Mouse (Mus musculus): ENCODE results near the gene Nfkbil1.
A peak's percentile ranks its signal among the peaks of the same experiment; 100 is the strongest.

Nfkbil1 gene

DNA sequence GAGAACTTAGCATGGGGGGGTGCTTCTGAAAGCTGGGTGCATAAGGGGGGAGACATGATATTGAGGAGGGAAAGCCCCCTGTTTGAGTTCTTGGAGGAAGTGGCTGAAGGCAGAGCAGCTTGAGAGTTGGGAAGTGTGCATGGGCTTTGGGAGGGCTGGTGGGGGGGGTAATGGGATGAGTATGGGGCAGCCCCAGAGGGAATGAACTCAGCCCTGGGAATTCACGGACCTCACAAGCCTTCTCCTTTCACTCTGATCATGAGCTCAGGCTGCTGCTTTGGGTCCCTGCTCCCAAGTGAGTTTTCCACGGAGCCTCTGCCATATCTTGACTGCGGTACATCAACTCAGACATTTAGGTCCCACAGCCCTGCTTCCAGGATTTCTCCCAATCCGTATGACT lies 33.1 kb downstream of the Nfkbil1 start:
- DNase-seq (ENCODE audit: low spot score): no peak

DNA sequence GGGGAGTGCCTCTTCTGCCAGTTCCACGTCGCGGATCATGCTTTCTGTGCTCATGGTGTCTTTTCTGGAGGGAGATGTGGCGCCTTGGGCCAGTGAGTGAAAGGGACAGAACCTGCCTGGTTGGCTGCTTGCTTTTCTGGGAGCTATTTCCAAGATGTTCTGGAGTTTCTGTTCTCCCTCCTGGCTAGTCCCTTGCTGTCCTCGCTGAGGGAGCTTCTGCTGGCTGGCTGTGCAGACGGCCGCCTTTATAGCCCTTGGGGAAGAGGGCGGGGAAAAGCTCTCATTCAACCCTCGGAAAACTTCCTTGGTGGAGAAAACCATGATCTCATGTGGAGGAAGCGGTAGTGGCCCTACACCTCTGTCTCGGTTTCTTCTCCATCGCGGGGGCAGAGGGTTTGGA lies 33.8 kb downstream of the Nfkbil1 start, which contains the start of gene Tnf:
Gene Tnf (minus strand): TSS at position 221 of the 400 bp plus-strand sequence.
- DNase-seq (ENCODE audit: low spot score): peak; percentile 67

DNA sequence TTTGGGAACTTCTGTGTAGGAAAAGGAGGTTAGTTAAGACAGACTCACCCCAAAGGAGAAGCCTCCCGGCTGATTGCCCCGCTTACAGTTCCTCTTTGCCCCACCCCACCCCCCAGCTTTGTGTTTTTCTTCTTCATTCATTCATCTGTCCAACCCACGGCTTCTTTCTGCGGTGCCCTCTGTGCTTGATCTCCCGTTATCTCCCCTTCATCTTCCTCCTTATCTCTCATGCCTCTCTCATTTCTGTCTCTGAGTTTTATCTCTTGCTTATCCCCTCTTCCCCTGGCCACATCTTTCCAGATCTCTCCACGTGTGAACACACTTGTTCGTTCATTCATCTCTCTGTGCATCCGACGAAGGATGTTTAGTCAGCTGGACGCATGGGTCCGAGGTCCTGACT lies 34.5 kb downstream of the Nfkbil1 start:
- no peak for DNase-seq (ENCODE audit: low spot score)

DNA sequence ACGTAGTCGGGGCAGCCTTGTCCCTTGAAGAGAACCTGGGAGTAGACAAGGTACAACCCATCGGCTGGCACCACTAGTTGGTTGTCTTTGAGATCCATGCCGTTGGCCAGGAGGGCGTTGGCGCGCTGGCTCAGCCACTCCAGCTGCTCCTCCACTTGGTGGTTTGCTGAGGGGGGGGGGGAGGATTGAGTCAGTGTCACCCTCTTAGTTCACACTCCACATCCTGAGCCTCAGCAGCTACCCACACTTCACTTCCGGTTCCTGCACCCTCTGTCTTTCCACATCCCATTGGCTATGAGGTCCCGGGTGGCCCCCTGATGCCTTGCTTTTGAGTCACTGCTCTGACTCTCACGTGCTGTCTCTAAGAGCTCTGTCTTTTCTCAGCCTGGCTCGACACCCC lies 35.2 kb downstream of the Nfkbil1 start:
- peak; percentile 35 for DNase-seq (ENCODE audit: low spot score)

DNA sequence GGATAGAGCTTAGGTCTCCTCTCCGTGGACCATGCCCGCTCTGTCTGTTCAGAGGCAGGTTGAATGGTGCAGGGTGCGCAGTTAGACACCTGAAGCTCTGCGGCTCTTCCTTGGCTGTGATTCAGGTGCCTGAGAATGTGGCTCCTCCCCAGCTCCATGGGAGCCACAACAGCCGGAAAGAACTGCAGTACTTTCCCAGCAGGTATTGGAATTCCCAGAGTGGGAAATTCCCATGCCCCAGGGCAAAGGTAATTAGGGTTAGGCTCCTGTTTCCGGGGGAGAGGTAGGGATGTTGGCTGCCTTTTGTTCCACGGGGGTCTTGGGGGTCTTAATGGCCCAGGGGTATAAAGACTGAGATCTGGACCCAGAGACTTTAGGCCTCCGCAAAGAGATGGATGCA lies 36.6 kb downstream of the Nfkbil1 start:
- DNase-seq (ENCODE audit: low spot score): peak; percentile 39

DNA sequence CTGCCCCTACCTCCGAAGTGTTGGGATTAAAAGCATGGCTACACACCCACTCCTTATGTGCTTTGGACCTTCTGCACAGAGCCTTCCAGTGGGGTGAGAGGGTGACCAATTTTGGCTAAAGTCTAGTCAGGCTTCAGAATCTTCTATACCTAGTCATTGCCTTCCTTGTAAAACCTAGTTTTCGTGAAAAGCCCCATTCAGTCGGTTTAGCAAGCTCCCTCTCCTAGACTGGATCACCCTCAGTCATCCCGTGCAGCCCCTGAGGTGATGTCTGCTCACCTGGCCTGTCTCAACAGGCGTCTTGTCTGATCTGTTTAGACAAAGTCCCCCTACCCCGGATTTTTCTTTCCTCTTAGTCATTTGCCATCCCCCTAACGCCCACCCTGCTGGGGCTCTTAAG lies 37.6 kb downstream of the Nfkbil1 start:
- DNase-seq (ENCODE audit: low spot score): no peak

DNA sequence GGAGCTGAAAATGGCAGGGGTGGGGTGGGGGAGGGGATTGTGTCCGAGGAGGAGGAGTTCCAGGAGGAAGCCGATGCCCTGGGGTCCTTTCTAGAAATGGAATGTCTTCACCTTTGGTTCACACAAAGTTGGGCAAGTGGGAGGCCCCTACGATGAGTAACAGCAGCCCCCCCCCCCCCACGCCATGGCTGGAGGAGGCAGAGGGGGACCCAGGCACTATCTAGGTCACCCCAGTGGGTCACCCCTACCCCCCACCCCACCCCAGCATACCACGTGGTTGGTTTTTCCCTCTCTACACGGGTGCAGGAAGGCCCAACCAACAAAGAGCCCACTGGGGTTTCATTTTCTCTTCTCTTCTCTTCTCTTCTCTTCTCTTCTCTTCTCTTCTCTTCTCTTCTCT lies 38.5 kb downstream of the Nfkbil1 start:
- DNase-seq (ENCODE audit: low spot score): no peak

DNA sequence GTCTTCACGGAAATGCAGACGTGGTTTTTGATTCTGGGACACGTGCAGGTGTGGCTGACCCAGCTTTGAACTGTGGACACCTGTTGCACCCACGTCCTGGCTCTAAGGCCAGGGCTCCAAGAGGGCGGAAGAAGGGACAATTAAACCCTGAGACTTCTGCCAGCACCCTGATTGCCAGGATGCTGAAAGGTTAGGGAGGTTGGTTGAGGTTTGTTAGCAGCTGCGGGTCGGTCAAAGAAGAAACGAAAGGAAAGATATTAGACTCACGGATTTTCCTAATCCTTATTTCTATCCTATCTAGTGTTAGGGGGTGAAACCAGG lies 39.3 kb downstream of the Nfkbil1 start:
- no peak for DNase-seq (ENCODE audit: low spot score)

DNA sequence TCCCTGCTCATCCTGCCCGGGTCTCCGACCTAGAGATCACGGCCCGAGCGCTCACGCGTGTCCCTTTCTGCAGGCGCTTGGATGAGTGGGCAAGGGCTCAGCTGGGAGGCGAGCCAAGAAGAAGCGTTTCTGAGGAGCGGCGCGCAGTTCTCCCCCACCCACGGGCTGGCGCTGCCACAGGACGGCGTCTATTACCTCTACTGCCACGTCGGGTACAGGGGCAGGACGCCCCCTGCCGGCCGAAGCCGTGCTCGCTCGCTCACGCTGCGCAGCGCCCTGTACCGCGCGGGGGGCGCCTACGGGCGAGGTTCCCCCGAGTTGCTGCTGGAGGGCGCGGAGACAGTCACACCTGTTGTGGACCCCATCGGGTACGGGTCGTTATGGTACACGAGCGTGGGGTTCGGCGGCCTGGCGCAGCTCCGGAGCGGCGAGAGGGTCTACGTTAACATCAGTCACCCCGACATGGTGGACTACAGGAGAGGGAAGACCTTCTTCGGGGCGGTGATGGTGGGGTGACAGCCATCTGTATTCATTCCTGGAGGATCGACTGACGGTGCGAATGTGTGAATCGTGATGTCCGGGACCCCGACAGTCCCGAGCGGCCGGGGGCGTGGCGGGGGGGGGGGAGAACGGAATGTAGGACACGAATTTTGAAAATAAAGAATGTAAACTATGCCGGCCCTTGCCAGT lies 39.8 kb downstream of the Nfkbil1 start:
- DNase-seq (ENCODE audit: low spot score): peak; percentile 93

DNA sequence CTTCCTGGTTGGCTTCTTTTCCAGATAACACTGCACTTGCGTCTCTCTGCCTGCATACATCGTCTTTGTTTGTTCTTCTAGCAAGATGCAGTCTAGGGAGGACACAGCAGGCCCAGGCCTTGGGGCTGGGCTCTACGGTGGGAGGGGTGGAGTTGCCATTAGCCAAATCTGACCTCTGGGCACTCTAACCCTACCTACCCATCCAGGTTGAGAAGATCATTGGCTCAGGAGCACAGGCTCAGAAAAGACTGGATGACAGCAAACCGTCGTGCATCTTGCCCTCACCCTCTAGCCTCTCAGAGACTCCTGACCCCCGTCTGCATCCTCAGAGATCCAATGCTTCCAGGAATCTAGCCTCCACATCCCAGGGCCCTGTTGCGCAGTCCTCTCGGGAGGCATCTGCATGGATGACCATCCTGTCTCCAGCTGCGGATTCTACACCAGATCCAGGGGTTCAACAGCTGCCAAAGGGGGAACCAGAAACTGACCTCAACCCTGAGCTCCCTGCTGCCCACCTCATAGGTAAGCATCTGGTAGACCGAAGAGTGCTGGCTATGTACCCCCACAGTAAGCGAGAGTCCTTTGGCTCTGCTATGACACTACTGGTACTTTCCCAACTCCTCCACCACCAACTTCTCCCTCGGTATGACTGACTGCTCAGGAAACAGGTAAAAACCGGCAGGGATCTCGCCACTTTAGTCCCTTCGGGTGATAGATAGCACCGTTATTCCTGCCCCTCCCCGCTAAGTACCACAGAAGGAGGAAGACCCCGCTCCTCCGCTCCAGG lies 40.6 kb downstream of the Nfkbil1 start:
- no peak for DNase-seq (ENCODE audit: low spot score)

DNA sequence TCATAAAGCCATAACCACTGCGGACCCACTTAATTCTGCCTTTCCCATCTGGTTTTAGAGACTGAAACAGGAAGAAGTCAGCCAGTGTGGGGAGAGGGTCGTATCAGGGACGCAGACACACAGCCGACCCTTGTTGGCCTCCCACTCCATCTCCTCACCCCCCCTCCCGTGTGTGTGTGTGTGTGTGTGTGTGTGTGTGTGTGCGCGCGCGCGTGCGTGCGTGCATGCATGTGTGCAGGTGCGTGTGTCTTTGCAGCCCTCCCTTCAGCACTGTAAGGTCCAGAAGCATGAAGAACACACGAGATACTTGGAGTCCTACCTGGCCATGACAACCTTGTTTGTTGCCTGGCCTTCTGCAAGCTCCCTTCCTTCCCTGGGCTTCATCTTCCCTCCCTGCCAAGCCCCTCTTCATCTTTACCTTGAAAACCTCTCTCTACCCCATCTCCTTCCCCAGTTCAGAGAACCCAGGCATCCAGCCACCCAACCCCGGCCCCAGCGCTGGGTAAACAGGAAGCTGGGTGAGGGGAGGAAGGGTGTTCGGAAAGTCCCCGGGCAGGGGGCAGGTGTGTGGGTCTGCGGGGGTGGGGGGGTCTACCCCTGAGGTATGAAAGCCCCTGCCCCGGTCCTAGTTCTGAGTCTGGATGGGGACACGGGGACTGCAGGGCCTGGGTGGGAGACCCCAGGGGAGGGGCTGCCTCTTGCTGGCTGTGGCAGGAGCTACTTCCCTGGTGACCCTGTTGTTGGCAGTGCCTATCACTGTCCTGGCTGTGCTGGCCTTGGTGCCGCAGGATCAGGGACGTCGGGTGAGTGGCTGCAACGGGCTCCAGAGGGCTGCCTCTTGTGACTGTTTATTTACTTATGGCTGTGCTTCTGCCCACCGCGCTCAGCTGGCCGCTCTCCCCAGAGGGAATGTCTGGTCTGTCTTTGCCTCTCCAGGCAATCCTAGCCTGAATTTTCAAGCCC lies 41.4 kb downstream of the Nfkbil1 start, which contains the start of gene Ltb:
Gene Ltb (plus strand): TSS at position 559 of the 963 bp plus-strand sequence.
- DNase-seq (ENCODE audit: low spot score): no peak

DNA sequence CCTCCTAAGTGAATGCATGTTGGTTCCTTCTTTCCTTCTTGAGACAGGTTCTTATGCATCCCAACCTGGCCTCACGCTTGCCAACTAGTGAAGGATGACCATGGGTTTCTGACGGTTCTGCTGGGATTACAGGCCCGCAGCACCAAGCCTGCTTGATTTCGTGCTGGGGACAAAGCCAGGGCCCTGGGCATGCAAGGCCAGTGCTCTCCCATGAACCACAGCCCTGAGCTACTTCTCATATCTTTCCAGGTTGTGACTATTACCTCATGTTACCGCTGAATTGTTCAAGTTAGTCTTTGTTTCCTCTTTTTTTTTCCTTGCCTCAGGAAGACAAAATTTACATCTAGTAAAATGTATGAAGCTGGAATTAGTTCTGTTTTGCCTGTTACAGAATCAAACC lies 42.7 kb downstream of the Nfkbil1 start:
- no peak for DNase-seq (ENCODE audit: low spot score)

DNA sequence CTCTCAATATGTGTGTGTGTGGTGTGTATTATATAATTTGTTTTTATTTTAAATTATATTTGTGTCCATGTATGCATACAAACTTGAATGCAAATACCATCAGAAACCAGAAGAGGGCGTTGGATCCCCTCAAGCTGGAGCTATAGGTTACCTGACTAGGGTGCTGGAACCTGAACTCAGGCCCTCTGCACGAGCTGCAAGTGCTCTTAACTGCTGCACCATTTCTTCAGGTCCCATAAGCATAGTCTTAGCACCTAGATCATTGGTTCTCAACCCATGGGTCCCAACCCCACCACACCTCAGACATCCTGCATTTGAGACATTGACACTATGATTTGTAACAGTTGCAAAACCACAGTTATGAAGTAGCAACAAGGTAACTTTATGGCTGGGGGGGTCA lies 43.9 kb downstream of the Nfkbil1 start:
- no peak for DNase-seq (ENCODE audit: low spot score)

DNA sequence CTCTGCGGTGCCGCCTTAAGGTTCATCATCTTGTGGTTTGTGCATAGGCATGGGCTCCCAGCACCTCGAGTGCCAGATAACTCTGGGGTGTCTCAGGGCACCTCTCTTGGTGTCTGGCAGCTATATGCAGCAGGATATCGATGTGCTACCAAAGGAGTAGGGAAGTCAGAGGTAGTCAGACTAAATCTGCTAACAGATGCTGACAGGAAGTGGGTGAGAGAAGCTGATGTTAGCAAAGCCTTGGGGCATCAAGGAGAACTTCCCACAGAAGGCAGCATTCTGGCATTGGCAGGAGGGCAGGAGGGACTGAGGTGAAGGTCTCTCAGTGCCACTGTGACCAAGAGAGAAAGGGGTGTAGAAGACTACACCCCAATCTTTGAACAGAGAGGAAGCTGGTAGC lies 45.5 kb downstream of the Nfkbil1 start:
- DNase-seq (ENCODE audit: low spot score): no peak

DNA sequence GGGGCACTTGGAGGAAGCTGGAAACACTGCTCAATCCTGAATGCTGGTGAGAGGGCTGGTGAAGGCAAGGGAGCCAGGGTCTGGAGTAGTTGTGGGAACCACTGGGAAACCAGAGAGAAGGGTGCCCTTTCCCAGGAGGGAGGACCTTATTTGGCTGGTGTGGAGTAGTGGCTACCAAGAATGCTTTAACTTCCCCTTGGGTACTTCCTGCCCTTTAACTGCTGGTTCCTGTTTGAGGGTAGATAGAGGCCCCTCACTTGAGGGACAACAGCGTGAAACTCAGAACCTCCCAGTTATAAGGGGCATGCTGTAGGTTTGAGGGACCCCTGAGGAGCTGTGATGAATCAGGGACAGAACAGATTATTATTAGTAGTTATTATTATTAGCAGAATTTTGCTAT lies 46.4 kb downstream of the Nfkbil1 start:
- DNase-seq (ENCODE audit: low spot score): no peak

DNA sequence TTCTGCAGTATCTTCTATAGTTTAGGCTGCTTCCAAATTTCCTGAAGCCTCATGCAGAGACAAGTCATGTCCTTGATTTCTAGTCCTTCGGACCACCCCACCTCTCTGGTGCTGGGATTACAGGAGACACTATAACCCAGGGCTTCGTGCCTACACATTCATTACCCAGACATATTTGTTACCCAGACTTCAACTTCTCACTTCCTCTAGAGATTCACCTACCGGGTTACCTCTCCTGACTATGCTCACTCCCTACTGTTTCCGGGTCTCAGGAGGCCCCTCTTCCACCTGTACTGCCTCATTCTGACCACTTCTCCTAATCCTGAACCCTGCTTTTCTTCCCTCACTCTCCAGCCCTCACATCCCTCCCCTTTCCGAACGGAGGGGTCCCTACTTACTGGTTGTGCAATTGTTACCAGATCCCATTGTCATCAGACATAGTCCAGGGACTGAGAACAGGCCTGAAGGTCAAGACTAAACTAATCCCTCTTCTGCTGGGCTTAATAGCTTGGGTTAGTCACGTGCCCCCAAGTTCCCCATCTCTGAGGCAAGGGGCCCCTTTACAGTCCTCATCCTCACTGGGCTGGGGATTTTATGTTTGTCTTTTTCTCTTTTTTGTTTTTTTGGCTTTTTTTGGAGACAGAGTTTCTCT lies 47.5 kb downstream of the Nfkbil1 start, which contains the start of gene Lst1:
Gene Lst1 (minus strand): TSS at position 481 of the 652 bp plus-strand sequence.
- DNase-seq (ENCODE audit: low spot score): no peak

DNA sequence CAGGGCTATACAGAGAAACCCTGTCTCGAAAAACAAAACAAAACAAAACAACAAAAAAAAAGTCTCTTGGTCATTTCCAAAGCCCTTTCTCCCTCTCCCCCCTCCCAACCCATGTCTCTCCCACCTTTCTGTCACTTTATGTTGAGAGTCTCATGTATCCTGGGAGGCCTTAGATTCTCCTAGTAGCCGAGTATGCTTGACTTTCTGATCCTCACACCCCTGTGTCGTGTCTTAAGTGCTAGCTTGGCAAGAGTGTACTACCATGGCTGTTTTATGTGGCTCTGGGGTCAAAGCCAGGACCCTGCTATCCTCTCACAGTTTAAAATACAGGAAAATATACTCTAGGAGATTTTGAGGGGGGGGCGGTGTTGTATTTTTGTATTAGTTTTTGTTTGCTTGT lies 48.2 kb downstream of the Nfkbil1 start:
- no peak for DNase-seq (ENCODE audit: low spot score)

DNA sequence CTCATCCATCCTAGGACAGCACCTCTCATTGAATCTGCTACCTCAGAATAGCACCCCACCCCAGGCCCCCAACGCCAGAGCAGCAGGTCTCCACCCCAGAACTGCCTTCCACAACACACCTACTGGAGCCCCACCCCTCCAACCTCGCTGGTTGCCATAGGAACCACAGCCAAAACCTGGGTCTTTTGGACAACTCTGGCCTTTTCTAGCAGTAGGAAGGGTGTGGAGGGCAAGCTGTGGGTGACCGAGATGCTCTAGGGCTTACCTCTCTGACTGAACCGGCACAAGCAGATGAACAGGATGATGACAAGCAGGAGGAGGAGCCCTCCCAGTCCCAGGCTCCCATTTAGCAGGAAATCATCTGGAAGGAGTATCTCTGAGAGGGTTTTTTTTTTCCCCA lies 48.9 kb downstream of the Nfkbil1 start:
- no peak for DNase-seq (ENCODE audit: low spot score)

DNA sequence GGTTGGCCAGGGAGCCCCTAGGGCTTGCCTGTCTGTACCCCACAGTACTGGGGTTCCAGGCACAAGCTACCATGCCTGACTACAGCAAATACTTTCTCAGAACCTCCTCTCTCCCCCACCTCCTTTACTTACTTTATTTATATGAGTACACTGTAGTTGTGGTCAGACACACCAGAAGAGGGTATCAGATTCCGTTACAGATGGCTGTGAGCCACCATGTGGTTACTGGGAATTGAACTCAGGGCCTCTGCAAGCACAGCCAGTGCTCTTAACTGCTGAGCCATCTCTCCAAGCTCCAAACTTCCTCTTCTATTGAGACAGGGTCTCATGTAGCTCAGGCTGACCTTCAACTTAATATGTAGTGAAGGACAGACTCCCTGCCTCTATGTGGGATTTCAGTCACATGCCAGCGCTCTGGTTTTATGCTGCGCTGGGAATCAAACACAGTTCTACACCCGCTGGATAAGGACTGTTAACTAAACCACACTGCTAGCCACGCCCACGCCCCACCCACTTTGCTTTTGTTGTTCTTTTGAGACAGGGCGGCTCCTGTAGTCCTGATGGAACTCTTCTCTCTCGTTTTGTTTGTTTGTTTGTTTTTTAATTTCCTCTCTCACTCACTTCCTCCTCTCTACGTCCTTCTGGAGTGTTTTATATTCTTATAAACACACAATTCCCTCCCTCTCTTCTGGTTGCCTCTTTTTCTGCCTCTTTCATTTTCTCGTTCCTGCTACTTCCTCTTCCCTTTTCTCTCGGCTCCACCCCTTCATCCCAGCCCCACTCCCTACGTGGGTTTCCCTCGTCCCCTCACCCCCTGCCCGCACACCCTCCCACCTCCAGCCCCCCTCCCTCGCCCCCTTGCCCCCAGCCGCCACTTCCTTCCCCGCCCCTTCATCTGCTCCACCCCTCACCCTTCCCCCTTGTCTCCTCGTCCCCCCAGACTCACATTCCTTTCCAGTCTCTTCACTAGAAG lies 49.7 kb downstream of the Nfkbil1 start:
- DNase-seq (ENCODE audit: low spot score): peak; percentile 93

DNA sequence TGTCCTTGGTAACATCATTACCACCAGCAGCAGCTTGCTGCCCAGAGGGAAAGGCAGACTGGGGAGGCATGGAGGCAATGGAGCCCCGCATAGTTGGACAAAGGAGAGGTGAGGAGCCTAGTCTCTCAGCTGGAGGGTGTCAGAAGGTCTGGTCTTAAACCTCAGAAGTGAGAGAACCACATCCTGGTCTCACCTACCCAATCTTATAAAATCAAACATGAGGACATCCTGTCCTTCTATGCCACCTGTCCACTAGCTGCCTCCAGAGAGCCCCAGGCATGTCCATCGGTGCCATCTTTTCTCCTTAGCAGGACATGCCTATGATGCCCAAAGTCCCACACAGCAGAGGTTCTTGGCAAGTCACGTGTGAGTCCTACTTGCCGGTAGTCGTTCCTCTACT lies 55.5 kb downstream of the Nfkbil1 start:
- no peak for DNase-seq (ENCODE audit: low spot score)

DNA sequence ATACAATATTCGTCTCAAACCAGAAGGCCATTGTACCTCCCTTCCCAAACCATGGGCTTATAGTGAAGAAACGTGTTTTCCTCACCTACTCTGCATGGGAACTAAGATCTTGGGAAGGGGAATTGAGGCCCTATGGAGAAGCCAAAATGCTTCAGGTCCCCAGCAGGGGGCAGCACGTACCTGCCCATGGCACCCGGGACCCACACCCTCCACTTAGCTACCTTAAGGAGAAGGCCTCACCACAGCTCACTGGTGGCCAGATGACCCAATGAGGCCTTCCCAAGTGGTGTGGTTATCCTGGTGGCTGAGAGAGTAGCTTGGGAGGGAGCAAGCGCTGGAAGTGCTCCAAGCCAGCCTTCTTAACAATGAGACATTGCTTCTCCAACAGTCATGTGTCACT lies 57.1 kb downstream of the Nfkbil1 start:
- peak; percentile 88 for DNase-seq (ENCODE audit: low spot score)
